Mouse (Mus musculus): ENCODE measurements around the gene Fv1.
"Not testable (repeated sequence)": the region's sequence is repeated elsewhere in the genome, so short reads cannot be mapped to it uniquely, and the experiment has no call there.

The Fv1 gene

DNA sequence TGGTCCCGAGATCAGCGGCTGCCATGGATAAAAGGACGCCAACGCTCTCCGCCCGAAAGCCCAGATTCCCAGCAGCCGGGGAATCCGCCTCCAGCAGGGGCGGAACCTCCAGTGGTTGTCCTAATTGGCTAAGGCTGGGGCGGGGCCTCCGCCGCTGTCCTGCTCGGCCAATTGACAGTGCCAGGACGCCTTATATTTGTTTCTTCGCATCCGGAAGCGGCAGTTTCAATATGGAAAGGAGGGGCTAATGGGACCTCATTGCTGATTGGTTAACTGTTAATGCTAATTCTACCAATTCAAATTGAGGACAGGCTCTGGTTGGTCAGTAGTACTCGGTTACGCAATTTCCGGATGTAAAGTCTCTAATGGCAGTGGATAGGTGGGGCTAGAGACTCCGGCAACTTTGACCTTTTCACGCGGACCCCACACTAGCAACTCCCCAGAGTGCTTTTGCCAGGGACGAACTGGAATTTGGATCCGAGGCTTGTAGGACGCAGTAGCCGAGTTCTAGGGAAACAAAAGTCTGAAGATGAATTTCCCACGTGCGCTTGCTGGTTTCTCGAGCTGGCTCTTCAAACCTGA lies at the start of gene Fv1, which contains the start of gene Miip:
Gene Fv1, plus strand, starts transcription at position 530 of the 582 bp plus-strand sequence.
Gene Miip, minus strand, starts transcription at position 367 of the 582 bp plus-strand sequence.
- peak; percentile 97 to 98 for DNase-seq

DNA sequence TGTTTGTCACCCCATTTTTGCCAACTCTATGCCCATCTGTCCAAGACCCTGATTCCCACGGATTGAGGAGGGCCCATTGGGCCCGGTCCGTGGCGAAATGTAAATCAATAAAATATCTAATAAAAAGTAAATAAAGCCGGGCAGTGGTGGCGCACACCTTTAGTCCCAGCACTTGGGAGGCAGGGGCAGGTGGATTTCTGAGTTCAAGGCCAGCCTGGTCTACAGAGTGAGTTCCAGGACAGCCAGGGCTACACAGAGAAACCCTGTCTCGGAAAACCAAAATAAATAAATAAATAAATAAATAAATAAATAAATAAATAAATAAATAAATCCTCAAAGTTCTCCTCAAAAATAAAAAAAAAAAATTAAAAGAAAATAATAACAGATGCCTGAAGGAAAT lies 49.1 kb upstream of the Fv1 start:
- DNase-seq: not testable (repeated sequence)

DNA sequence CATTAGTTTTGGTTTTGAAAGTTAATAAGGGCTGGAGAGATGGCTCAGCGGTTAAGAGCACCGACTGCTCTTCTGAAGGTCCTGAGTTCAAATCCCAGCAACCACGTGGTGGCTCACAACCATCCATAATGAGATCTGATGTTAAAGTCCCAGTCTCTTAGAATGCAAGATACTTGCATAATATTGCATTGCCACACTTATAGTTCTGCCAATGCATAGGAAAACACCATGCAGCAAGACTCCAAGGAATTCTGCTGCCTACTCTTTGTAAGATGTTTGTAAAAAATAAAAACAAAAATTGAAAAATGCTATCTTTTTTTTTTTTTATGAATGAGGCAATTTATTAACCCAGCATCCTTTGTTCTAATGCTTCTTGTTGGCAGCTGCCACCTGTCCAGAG lies 47.4 kb upstream of the Fv1 start:
- not testable (repeated sequence) for DNase-seq

DNA sequence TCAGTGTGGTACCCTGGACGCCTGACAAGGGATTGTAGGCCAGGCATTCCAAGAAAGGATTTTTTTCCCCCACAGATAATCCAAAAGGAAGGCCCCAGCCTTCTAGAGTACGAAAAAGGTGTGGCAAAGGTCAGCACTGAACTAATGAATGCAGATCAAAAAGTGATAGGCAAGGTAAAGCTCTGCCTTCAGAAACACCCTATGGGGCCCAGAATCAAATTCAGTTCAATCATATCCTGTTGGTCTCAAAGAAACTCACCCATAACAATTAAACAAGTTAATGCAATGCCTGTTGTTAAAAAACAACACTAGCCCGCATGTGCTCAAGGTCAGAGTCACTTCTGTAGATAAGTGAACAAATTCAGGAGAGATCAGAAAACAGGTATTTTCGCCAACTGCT lies 44.4 kb upstream of the Fv1 start:
- DNase-seq: no peak

DNA sequence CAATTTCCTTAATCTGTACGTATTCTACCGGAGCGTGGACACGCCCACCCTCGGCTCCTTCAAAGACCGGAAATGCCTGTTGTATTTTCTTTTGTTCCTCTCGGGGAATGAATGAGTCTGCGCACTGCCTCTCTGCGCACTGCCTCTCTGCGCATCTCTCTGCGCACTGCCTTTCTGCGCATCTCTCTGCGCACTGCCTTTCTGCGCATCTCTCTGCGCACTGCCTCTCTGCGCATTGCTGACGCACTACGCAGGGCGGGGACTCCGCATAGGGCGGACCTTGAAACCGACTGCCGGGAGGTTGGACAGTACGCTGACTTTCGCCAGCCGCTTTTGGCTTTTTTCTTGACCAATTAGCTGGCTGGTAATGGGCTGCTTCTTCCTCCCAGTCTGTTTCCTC lies 29.5 kb upstream of the Fv1 start:
- peak; percentile 26 to 33 for DNase-seq

DNA sequence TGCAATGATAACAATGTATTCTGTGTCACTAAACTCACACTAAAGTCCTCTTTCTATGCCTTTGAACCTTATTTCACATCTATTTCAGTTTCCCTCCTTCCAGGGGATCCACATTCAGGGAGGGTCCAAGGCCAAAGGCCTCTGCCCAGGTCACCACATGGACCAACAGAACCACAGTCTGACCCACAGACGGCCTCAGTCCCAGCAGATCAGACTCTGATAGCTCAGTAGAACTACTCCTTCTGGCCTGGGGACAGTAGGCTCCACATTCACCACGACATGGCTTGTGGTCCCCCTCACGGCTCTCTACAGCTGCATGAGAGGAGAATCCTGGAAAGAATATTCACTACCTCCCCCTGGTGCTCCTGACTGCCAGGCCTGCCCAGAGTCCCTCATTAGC lies 25.9 kb upstream of the Fv1 start:
- DNase-seq: no peak

DNA sequence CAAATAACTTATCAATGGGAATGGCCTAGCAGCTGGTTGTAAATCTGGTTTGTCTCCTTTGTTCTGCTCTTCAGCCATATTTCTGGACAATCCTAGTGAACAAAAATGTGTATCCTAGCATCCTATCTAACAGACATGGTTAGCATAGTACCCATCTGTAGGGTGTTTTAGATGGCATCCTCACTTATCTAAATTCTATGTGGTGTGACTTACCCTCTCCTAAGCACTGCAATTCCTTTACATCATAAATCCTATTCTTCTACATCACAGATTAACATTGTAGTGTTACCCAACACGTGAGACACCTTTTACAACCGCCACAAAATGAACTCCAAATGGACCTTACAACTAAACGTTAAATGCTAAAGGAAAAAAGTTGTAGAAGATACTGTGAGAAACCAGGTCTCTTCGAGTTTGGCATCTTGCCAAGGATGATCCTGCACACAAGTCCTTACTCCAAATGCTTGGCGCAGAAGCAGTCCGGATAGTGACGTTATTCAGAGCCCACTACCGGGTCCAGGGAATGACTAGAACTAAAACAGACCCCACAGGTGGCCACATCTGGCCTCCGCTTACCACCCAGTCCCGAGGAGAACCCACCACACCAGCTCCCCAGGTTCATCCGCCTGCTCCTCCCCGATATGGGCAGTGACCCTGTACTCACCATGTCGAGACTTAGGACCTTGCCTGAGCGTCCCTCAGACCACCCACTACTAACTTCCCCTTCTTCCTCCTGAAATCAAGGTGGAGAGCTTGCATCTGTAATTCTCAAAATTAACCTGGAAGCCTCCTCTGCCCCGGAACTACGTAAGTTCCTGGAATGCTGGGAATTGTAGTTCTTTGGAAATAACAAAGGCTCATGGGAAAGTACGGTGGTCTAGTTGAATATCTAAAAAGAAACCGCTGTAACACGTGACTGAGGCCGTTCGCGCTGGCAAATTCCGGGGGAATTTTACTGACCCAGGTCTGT lies 20.9 kb upstream of the Fv1 start, which contains the start of gene Zfp933:
Gene Zfp933, minus strand, starts transcription at position 753 of the 970 bp plus-strand sequence.
- peak; percentile 64 to 83 for DNase-seq

DNA sequence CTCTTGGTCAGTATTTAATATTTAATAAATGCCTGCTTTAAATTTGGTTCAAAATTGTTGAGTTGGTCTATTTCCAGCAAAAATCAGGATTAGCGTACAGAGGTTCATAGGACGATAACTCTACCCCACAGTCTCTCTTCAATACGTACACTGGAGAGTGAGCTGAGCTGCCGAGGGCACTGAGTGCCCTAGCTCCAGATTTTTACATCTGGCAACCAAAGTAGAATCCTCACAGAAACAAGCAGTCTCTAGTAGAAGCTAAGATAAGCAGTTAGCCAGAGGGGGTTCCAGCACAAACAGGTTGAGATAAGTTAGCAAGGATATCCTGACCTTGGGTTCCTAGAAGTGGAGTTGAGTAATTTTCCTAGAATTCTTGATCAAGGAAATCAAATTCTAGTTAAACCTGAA lies 20.2 kb upstream of the Fv1 start:
- no peak for DNase-seq

DNA sequence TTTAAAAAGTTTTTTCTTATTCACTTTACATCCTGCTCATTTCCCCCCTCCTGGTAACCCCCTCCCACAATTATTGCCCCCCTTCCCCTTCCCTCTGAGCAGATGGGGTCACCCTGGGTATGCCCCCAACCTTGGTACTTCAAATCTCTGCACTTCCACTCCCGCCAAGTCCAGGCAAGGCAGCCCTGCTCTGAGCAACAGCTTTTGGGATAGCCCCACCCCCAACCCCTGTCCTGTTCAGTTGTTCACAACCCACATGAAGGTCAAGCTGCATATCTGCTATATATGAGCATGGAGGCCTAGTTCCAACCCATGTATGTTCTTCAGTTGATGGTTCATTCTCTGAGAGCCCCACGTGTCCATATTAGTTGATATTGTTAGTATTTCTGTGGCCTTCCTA lies 18.0 kb upstream of the Fv1 start:
- no peak for DNase-seq

DNA sequence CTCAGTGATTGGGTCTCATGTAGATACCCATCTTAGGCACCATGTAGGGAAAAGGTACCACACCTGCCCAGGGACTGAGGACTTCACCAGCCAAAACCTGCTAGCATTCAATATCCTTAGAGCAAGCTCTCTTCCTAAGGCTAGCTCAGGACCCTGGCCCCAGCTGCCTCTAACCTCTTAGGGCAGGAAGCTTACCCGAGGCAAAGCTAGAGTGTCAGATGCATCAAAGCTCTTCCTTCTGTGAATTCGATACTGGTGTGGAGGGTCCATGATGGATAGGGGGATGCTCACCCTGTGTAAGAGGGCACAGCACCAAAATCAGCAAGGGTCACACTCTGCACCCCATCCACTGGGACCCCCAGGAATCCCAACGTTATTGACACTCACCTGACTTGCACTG lies 6.7 kb upstream of the Fv1 start:
- DNase-seq: no peak

DNA sequence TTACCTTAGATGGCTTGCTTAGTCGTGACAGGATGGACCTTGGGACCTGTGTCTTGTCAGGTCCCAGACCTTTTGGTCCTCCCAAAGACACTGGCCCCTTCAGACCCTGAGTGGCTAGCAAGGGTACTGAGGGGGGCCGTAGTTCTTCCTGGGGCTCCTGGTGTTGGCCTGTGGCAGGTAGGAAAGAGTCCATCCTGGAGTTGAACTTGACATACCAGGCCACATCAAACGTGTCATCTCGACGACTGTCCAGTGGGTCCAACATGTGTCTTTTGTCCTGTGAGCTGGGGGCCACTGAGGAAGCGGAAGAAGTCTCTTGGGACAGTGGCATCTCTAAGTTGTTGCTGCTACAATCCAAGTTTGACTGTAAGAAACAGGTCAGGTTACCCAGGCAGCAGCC lies 3.1 kb upstream of the Fv1 start:
- no peak for DNase-seq

DNA sequence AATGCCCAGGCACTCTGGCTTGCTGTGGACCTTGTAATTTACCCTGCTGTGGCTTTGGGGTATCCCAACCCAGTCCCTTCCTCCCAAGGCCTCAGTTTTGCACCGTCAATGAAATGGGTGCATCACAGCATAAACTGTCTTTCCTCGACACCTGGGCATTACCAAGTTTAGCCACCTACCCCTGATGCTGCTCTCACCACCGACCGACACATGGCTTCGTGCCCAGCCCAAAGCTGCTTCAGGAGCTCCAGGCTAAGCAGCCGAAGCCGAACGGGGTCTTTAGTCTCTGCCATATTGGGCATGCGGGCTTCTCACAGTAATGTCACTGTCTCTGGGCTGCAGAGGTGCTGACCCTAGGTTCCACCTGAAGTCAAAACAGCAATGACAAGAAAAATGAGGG lies 2.7 kb upstream of the Fv1 start:
- no peak for DNase-seq

DNA sequence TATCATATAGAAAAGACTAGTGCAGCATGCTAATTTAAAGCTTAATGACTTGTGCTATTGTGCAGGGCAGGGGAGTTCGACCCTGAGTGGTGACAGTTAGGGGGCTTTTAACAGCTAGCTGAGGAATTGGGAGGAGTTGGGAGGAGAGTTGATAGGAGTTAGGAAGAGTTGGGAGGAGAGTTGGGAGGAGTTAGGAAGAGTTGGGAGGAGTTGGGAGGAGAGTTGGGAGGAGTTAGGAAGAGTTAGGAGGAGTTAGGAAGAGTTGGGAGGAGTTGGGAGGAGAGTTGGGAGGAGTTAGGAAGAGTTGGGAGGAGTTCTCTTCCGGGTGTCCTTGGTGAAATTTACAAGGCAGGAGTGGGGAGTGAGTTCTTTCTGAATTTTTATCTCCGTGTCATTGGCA lies 2.0 kb upstream of the Fv1 start:
- not testable (repeated sequence) for DNase-seq

DNA sequence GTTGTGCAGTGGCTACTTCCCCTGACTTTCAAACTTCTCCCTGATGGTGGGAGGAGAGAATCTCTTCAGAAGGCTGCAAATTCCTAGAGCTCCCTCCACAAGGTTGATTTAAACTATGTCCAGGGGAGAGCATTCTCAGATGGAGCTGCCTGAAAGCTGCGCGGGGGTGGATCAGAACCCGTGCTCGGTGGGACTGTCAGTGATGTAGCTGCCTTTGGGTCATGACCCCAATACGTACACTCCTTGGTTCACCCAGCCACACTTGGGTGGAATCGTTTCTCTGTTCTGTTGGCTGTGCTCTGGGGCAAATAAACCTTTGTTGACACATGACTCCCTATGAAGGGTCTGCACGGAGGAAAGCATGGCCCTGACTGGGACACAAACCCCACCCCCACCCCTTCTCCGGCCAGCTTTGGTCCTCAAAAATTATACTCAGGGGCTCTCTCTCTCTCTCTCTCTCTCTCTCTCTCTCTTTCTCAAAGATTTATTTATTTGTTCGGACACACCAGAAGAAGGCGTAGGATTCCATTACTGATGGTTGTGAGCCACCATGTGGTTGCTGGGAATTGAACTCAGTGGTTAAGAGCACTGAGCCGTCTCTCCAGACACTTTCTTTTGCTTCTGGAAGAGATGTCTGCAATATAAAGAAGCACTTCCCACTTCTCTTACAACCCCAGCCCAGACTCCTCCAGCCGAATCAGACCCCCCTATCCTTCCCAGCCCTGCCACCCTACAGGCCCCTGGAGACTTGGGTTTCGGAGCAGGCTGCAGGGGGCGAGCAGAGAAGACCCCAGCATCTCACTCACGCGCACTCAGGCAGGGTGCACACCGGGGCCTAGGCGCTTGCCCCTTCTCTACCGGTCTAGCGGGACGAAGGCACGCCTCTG lies 973 bp upstream of the Fv1 start:
- DNase-seq: no peak

DNA sequence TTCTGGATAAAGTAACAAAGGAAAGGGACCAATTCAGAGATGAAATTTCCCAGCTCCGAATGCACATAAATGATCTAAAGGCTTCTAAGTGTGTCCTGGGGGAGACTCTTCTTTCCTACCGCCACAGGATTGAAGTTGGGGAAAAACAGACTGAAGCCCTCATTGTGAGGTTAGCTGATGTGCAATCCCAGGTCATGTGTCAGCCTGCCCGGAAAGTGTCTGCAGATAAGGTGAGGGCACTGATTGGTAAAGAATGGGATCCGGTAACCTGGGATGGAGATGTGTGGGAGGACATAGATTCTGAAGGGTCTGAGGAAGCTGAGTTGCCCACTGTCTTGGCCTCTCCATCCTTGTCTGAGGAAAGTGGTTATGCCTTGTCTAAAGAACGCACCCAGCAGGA lies 459 bp downstream of the Fv1 start:
- DNase-seq: no peak

DNA sequence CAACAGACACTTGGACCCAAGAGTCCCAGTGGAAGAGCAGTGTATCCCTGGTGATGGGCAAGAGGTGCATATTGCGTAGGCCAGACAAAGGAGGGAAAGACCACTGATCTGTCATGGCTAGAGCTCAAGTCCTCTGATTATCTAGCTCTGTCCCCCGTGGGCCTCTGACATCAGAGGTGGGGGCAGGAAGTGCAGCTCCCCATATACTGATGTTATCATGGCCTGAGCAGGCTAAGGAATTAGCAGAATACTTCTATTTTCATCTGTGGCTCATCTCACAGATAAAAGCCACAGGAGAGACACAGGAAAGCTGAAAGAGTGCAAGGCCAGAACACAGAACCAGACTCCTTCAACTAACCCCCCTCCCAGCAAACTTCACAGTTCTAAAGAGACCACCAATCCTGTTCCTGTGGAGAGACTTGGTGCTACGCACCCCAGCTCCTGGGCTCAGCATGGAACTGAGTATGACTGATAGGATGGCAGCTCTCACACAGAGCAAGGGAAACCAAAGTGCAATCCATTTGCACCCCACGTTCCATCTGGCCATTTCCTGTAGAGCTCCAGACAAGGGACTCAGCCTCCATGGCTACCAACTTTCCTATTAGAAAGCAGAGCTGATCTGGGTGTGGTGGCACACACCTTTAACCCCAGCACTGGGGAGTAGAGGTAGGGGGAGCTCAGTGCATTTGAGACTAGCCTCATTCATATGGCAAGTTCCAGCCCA lies 7.2 kb downstream of the Fv1 start:
- DNase-seq: no peak

DNA sequence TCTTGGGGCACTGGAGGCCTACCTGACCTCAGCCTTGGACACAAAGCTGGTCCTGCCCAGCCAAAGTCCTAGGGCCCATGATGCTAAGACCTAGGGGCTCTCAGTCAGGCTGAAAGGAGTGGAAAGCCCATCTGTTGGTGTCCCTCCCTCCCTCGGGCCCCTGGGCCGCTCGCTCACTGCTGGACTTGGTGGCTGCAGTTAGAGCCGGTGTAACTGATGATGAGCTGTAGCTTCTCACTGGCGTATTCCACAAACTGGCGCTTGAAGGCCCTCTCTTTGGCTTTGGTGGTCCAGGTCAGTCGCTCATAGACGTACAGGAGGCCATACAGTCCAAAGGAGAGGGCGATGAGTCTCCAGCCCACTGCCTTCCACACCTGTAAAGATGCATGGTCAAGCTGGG lies 9.8 kb downstream of the Fv1 start:
- no peak for DNase-seq

DNA sequence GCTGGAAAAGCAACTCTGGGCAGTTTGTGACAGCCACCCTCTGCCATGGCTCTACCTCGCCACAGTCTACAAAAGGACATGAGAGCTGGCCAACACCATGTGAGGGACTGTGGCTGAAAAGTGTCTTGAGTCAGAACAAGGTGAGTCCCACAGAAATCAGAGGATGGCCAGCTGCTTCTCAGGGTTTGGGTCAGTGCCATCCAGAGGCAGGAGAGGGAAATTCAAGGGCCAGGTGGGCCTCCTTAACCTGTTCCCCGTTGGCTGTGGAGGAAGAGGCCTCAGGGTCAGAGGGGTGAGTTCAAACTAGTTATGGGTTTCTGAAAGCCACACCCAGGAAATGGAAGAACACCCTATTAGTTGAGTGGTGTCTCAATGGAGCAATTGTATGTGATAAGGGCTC lies 10.7 kb downstream of the Fv1 start:
- DNase-seq: no peak

DNA sequence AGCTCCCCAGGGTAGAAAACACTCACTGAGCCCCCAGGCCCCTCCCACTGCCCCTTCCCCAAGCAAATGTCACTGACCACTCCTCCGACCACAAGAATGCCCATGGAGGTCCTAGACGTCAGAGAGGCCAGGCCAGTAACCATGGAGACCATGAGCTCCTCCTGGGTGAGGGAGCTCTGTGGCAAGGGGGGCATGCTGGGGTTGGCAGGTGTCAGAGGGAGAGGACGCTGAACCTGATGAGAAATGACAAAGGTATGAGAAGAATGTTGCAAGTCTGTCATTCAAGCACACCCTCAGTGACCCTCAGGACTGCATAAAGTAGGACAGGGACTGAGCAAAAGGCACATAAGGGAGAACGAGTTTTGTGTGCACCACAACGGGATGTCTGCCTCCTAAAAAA lies 11.1 kb downstream of the Fv1 start:
- no peak for DNase-seq

DNA sequence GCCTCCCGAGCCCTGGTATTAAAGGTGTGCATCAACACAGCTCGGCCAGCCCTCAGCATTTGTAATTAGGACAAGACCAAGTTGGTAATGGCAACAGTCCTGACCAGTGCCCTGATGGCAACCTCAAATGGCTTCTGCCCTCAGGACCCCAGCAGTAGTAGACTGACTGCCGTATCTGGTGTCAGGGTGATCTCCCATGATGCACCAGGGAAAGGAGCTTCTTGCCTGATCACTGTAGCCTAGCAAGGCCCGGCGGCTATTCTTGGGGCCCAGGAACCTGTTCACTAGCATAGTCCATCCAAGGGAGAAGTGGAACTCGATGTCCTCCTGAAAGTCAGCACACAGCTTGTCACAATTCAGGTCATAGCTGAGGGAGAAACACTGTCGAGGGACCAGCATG lies 13.0 kb downstream of the Fv1 start:
- no peak for DNase-seq

DNA sequence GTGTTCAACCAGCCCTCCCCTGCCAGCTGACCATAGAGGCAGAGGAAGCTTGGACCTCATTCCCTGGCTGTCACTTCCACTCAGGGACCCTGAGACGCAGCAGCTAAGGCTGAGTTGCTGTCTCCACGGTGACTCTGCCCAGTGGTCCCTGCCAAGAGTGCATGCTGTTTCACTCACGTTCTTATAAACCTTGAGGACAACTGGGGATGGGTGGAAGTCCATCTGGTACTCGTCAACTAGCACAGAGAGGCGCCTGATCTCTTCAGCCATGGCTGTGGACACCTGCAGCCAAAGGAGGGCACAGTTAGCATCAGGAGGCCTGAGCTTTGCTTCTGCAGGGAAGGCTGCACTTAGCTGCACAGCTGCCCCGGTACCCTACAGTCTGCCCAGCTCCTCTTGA lies 14.3 kb downstream of the Fv1 start:
- DNase-seq: no peak

DNA sequence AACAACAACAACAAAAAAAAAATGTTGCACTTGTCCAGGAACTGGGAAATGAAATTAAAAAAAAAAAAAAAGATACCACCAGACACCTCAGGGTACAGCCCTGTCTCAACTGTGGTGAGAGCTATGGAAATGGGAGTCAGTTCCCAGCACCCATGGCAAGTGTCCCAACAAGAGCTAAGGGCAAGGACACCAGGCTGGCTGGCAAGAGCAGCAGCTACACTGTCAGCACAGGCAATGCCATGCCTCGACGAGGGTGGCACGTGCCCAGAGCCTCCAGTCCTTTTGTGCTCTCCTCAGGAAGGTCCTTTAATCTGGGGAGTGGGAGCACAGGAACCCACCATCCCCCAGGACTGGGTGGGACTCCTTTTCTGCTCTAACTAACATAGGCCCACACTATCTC lies 15.4 kb downstream of the Fv1 start:
- DNase-seq: no peak

DNA sequence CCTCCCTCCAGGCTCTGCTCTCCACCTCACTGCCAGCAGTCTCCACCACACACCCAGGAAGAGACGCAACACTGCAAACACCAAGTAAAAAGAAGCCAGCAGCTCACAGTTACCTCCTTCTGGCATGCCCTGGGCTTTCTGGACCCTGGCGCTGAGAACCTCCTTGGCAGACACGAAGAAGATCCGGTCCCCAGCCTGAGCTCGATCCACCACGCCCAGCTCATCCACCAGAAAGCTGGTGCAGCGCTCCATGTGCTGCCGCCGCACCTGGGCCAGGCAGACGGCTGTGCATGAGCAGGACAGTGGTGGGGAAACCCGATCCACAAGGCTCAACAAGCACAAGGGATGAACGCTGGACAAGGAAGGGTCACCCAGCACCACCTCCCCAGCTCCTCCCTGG lies 17.4 kb downstream of the Fv1 start:
- DNase-seq: no peak
